Mouse (Mus musculus) spleen, adult 2 months (tissue): Measurements from ENCODE around the gene Zfp36l2.

Experiments
- CTCF ChIP-seq: fragments of 200-500 bp; IDR thresholded peaks from 2 replicates; pipeline ENCODE4 v1.5.1; 2011; ENCODE audit warnings: mild to moderate bottlenecking, inconsistent platforms; ENCODE audit not compliant: insufficient read depth, insufficient read length, insufficient replicate concordance; ENCODE audit errors: extremely low read depth
- POLR2A ChIP-seq: fragments of 200-500 bp; IDR thresholded peaks from 2 replicates; pipeline ENCODE4 v1.6.1; 2011; ENCODE audit warnings: low read depth, low read length, inconsistent platforms

DNA sequence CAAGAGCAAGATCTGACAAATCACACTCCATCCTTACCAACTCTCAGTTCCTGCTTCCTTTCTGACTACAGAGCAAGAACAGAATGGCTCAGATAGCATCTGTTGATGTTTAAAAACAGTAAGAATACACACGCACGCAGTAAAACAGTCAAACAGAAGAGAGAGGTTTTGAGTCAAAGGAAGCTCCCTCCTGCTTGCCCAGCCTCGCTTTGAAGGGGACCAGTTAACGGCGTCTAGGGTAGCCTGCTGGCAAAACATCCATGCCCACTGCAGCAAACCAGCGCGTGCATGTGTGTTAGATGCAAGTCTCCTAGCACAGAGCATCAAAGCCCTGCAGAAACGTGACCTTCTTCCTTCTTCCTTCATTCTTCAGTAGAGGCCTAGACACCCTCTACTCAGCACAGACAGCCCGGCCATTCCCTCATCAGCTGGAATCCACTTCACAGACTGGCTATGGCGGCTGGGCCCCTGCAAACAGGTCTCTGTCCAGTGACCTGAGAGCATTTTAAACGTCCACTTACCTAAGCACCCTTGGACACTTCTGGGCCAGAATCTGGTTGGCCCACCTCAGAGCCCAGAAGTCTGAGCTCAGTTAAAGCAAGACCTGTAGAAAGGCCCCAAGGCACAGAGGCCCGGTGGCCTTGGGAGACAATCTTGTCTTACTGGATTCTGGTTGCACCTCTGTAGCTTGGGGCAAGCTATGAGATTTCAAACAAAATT lies 24.5 kb downstream of the Zfp36l2 start:
- no peak for TF ChIP-seq POLR2A
- no peak for TF ChIP-seq CTCF
